Mouse (Mus musculus) G1E (cell line): ENCODE data around the gene H2-Ab1.

Source experiments
- CTCF ChIP-seq: IDR thresholded peaks from 2 replicates; pipeline ENCODE4 v1.5.1; 2012; ENCODE audit warnings: low read depth, low read length, inconsistent platforms, mixed read lengths
- GATA1 ChIP-seq: IDR thresholded peaks from 2 replicates; pipeline ENCODE4 v1.6.1; 2012; ENCODE audit warnings: borderline replicate concordance, low read length, inconsistent platforms, mixed read lengths
- GATA2 ChIP-seq: IDR thresholded peaks from 2 replicates; pipeline ENCODE4 v1.6.1; 2012; ENCODE audit warnings: low read depth, low read length, inconsistent platforms, borderline replicate concordance
- TAL1 ChIP-seq: conservative IDR thresholded peaks from 2 replicates; pipeline ENCODE4 v1.6.1; 2012; ENCODE audit warnings: low read depth, low read length, inconsistent platforms, mixed read lengths

DNA sequence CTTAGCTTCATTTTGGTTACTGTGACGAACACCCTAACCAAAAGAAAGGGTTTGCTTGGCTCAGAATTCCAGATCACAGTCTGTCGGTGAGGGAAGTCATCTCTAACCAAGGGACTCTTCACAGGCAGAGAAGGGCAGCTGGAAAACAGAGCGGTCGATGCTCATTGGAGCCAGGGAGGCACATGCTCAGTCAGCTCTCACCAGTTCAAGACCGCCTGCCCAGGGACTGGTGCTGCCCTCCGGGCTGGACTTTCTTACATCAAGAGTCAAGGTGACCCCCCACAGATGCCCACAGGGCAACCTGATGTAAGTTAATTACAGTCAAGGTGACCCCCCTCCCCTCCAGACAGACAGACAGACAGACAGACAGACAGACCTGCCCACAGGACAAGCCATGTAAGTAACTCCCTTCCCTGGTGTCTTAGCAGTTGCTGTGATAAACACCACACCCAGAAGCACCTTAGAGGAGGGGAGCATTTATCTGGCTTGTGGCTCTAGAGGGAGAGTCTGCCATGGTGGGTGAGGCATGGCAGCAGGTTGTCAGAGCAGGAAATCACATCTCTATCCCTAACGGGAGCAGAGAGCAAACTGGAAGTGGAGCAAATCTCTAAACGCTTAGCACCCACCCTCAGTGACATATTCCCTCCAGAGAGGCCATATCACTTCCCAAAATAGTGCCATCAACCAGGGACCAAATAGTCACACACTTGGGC is 40.1 kb upstream of the H2-Ab1 start:
- TF ChIP-seq CTCF = no peak
- no peak for TF ChIP-seq GATA1
- no peak for TF ChIP-seq TAL1
- TF ChIP-seq GATA2 = no peak
